Mouse (Mus musculus) hindbrain, postnatal 0 days (tissue): Measurements from ENCODE around the gene Eif4e3. TPM values are rescaled to one million over a fixed set of nuclear protein-coding genes. Genes with fewer than 3 reads are reported as not detected.
A peak's percentile ranks its signal among the peaks of the same experiment; 100 is the strongest.

Source experiments
- ATAC-seq: fragments of 200-750 bp; cut with Nextera tagmentation; 2 replicates; pipeline ENCODE4 v1.8.0; 2017; ENCODE audit warnings: mild to moderate bottlenecking, moderate TSS enrichment, moderate library complexity
- DNase-seq: peaks from one replicate; pipeline ENCODE4 v3.0.0-alpha.2; 2015; ENCODE audit warnings: low spot score
- H3K27ac ChIP-seq: fragments of 300-500 bp; sonication (generic); 2 replicates; pipeline ENCODE4 v1.5.1; 2014; ENCODE audit warnings: mild to moderate bottlenecking
- H3K27me3 ChIP-seq: fragments of 300-500 bp; sonication (generic); 2 replicates; pipeline ENCODE4 v1.6.1; 2014; ENCODE audit warnings: low read length, mixed read lengths; ENCODE audit not compliant: insufficient read depth
- H3K36me3 ChIP-seq: fragments of 300-500 bp; sonication (generic); 2 replicates; pipeline ENCODE4 v1.6.1; 2014; ENCODE audit warnings: low read length, mixed read lengths; ENCODE audit not compliant: insufficient read depth
- H3K4me1 ChIP-seq: fragments of 300-500 bp; sonication (generic); 2 replicates; pipeline ENCODE4 v1.6.1; 2014; ENCODE audit warnings: antibody characterized with exemption, low read length, mixed read lengths; ENCODE audit not compliant: insufficient read depth
- H3K4me2 ChIP-seq: fragments of 300-500 bp; sonication (generic); 2 replicates; pipeline ENCODE4 v1.6.1; 2014; ENCODE audit warnings: low read depth, mild to moderate bottlenecking, low read length, moderate library complexity, mixed read lengths
- H3K4me3 ChIP-seq: fragments of 300-500 bp; sonication (generic); 2 replicates; pipeline ENCODE4 v1.5.1; 2014; ENCODE audit warnings: low read length
- H3K9ac ChIP-seq: fragments of 300-500 bp; sonication (generic); replicated peaks from 2 replicates; pipeline ENCODE4 v1.6.1; 2014; ENCODE audit warnings: mild to moderate bottlenecking, low read length, moderate library complexity, mixed read lengths
- H3K9me3 ChIP-seq: fragments of 300-500 bp; sonication (generic); 2 replicates; pipeline ENCODE4 v1.6.1; 2016; ENCODE audit warnings: low read length, mixed read lengths
- CTCF ChIP-seq: IDR thresholded peaks from 2 replicates; pipeline ENCODE4 v1.5.1; 2016; ENCODE audit warnings: antibody characterized with exemption, control low read depth, low read depth
- WGBS: fragments of 180-500 bp; shearing (Covaris S2); extraction: QIAGEN DNeasy Blood & Tissue Kit; methylation state at CpG from one replicate; pipeline ENCODE4 v1.1.7; 2014; 5-methylcytosine and 5-hydroxymethylcytosine counted together
- polyA plus RNA-seq: library from polyadenylated mRNA; unstranded; fragments of >200 nt; fragmentation: Nextera tagmentation; extraction: Ambion mirVana; gene quantifications from 2 replicates; pipeline ENCODE4 v1.2.1, GENCODE M21; 2015
- total RNA-seq: library from RNA; depleted of rRNA; stranded (reverse); fragments of >200 nt; gene quantifications from 2 replicates; pipeline ENCODE4 v1.2.3, GENCODE M21; 2014

Eif4e3 gene
- total and polyA plus RNA-seq, 2 experiments from 2014 or later = 6.5 to 6.7 TPM

DNA sequence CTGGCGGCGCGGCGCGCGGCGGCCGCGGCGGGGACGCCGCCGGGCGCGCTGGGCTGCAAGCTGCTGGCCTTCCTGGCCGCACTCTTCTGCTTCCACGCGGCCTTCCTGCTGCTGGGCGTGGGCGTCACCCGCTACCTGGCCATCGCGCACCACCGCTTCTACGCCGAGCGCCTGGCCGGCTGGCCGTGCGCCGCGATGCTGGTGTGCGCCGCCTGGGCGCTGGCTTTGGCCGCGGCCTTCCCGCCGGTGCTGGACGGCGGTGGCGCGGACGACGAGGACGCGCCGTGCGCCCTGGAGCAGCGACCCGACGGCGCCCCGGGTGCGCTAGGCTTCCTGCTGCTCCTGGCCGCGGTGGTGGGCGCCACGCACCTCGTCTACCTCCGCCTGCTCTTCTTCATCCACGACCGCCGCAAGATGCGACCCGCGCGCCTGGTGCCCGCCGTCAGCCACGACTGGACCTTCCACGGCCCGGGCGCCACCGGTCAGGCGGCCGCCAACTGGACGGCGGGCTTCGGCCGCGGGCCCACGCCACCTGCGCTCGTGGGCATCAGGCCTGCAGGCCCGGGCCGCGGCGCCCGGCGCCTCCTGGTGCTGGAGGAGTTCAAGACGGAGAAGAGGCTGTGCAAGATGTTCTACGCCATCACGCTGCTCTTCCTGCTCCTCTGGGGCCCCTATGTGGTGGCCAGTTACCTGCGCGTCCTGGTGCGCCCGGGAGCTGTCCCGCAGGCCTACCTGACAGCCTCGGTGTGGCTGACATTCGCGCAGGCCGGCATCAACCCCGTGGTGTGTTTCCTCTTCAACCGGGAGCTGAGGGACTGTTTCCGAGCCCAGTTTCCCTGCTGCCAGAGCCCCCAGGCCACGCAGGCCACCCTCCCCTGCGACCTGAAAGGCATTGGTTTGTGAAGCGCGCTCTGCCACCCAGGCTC is 26.6 kb upstream of the Eif4e3 start:
- peak; percentile 12 for DNase-seq
- H3K4me3 ChIP-seq = peak overlapping the region; percentile 79
- WGBS = 2% methylated on average over 100 of the region's 110 CpGs
- TF ChIP-seq CTCF = no peak
- H3K27me3 ChIP-seq = no peaks in the 10 kb centered on the region
- peak overlapping the region; percentile 79 for H3K4me2 ChIP-seq
- peaks cover 3% of the 10 kb centered on the region; the same call in 1 of the 2 replicates for H3K4me1 ChIP-seq
- H3K36me3 ChIP-seq = no peaks in the 10 kb centered on the region
- H3K9ac ChIP-seq = peak overlapping the region; percentile 92
- H3K27ac ChIP-seq = peak overlapping the region; percentile 90
- no peaks in the 10 kb centered on the region for H3K9me3 ChIP-seq
- peak; percentile 25 for ATAC-seq

DNA sequence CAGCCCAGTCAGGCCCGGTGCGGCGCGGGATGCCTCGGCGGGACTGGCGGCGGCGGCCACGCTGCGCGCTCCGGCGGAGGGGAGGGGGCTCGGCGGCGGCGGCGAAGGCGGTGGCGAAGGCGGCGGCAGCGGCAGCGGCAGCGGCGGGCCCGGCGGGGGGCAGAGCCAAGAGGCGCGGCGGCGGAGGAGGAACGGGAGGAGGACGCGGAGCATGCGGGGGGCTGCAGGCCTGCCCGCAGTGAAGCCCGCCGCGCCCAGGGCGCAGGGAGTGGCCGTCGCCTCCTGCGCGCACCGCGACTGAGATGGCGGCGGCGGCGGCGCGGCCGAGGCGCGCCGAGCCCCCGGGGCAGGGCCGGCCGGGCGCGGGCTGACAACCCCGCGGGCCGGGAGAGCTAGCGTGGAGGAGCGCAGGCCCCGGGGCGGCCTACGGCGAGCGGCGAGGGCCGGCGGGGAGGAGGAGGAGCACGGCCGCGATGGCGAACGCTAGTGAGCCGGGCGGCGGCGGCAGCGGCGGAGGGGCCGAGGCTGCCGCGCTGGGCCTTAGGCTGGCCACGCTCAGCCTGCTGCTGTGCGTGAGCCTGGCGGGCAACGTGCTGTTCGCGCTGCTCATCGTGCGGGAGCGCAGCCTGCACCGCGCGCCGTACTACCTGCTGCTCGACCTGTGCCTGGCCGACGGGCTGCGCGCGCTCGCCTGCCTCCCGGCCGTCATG is 25.8 kb upstream of the Eif4e3 start, which contains the start of gene Gpr27:
Gene Gpr27 (plus strand): TSS at position 474 of the 710 bp plus-strand sequence.
- peaks cover 3% of the 10 kb centered on the region; the same call in 1 of the 2 replicates for H3K4me1 ChIP-seq
- no peaks in the 10 kb centered on the region for H3K36me3 ChIP-seq
- peak; percentile 88 for ATAC-seq
- no peaks in the 10 kb centered on the region for H3K27me3 ChIP-seq
- peak within 1 kb of the TSS; percentile 90 for H3K27ac ChIP-seq
- H3K9me3 ChIP-seq = no peaks in the 10 kb centered on the region
- DNase-seq = peak; percentile 69
- 2% methylated on average over 55 of the region's 112 CpGs for WGBS
- H3K9ac ChIP-seq = peak within 1 kb of the TSS; percentile 92
- TF ChIP-seq CTCF = no peak
- peak within 1 kb of the TSS; percentile 79 for H3K4me2 ChIP-seq
- H3K4me3 ChIP-seq = peak within 1 kb of the TSS; percentile 79

DNA sequence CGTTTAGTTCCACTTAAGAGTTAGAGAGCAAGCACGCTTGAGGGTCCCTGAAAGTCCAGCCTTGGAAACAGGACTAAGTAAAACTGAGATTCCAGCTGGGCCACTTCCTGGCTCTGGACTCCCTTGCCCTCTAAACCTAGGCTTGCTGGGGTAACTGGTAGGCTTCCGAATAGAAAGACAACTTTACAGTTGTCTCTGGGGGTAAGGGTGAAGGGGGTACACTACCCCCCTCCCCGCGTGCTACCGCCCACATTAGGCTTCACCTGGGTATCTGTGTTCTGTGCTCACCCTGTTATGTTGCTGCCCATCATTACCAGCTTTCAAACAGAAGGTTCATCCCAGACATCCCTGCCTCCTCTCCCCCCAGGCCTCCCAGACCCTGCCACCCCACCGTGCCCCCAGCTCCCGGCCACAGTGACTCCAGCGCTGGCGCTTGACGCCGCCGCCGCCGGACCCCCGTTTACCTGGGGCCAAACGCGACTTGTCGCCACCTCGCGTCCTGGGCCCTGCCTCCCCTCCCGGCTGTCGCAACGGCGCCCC is 25.2 kb upstream of the Eif4e3 start:
- Histone ChIP-seq H3K9ac (peak overlapping the region; percentile 92), H3K27me3 (no peaks in the 10 kb centered on the region), H3K36me3 (no peaks in the 10 kb centered on the region), H3K9me3 (no peaks in the 10 kb centered on the region), H3K4me3 (peak overlapping the region; percentile 79), H3K27ac (peak overlapping the region; percentile 90), H3K4me1 (peaks cover 3% of the 10 kb centered on the region; the same call in 1 of the 2 replicates), H3K4me2 (peak overlapping the region; percentile 79)
- TF ChIP-seq CTCF = no peak
- ATAC-seq = peak; percentile 27
- 6% methylated on average over 24 of the region's 25 CpGs for WGBS
- DNase-seq = no peak

DNA sequence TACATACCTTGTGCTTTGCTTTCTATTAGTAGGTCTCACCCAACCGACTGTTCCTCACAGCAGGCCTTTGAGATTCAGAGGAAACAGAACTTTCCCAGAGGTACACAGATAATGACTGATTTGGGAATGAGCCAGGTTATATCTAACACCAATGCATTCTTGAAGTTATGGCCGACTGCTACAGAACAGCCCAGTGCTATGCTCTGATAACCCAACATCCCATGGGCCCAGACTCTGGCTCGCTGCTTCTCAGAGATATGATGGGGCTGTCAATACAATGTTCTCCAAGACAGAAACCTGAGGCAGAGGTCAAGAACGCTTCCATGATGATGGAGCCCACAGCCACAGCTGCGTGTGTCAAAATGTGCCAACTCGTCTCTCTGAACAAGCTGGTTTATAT is 21.9 kb upstream of the Eif4e3 start:
- 84% methylated on average over 6 of the region's 6 CpGs for WGBS
- Histone ChIP-seq H3K36me3 (no peaks in the 10 kb centered on the region), H3K9me3 (no peaks in the 10 kb centered on the region), H3K9ac (no peak overlapping the region), H3K4me2 (no peak overlapping the region), H3K4me1 (no peaks in the 10 kb centered on the region), H3K27me3 (no peaks in the 10 kb centered on the region), H3K27ac (no peak overlapping the region), H3K4me3 (no peak overlapping the region)
- TF ChIP-seq CTCF = no peak
- ATAC-seq (no peak), DNase-seq (no peak)

DNA sequence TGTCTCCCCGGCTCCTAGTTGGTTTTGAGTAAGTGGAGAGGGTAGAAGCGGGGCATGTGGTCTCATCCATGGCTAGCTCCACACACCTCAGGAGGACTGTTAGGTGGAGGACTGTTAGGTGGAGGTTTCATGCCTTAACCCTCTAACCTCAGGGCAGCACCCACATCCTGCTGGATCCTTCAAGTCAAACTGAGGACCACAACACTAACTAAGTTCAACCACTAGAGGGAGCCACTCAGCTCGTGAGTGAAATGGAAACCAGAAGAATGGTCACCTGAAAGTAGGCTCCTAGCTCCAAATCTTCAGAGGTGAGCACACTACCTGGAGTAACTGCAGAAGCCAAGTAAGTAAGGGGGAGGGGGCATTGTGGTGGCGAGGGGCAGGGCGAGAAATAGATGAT is 18.3 kb upstream of the Eif4e3 start:
- Histone ChIP-seq H3K9ac (no peak overlapping the region), H3K9me3 (no peaks in the 10 kb centered on the region), H3K27ac (no peak overlapping the region), H3K27me3 (no peaks in the 10 kb centered on the region), H3K36me3 (no peaks in the 10 kb centered on the region), H3K4me3 (no peak overlapping the region), H3K4me1 (no peaks in the 10 kb centered on the region), H3K4me2 (no peak overlapping the region)
- DNase-seq (peak; percentile 39), ATAC-seq (no peak)
- TF ChIP-seq CTCF = peak; percentile 71
- 54% methylated on average over 5 of the region's 5 CpGs for WGBS

DNA sequence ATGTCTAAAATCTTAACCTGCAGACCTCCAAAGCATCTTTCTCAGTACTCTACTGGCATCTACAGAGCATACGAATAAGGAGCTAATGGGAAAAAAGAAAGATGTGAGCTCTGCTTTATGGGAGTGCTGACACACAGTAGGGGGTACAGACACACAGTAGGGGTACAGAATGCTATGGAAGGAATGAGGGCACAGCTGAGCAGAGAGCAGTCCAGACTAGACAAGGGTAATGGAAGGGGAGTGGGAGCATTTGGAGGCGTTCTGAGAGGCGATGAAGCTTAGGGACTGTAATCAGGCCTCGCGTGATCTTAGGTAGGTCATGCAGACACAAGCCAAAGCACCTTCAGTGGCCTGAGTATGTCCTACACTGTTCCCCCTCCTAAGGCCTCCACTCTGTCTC is 17.4 kb upstream of the Eif4e3 start:
- Histone ChIP-seq H3K27me3 (no peaks in the 10 kb centered on the region), H3K4me1 (no peaks in the 10 kb centered on the region), H3K4me3 (no peak overlapping the region), H3K9me3 (no peaks in the 10 kb centered on the region), H3K4me2 (no peak overlapping the region), H3K27ac (no peak overlapping the region), H3K9ac (no peak overlapping the region), H3K36me3 (no peaks in the 10 kb centered on the region)
- whole genome bisulfite sequencing = 90% methylated on average over 5 of the region's 5 CpGs
- ATAC-seq (no peak), DNase-seq (no peak)
- no peak for TF ChIP-seq CTCF
